Mouse (Mus musculus) lung, embryonic 16.5 days (tissue): ENCODE data around the gene Fam126b. TPM values are rescaled to one million over a fixed set of nuclear protein-coding genes. Genes with fewer than 3 reads are reported as not detected.
"Not testable (repeated sequence)": the region's sequence is repeated elsewhere in the genome, so short reads cannot be mapped to it uniquely, and the experiment has no call there.

ENCODE experiments used
- ATAC-seq: fragments of 200-750 bp; cut with Nextera tagmentation; 2 replicates; pipeline ENCODE4 v1.8.0; 2017; ENCODE audit warnings: low read depth, mild to moderate bottlenecking, moderate library complexity
- H3K27ac ChIP-seq: fragments of 300-500 bp; sonication (generic); 2 replicates; pipeline ENCODE4 v1.5.1; 2014; ENCODE audit warnings: mild to moderate bottlenecking, control low read depth, low read length
- H3K27me3 ChIP-seq: fragments of 300-500 bp; sonication (generic); 2 replicates; pipeline ENCODE4 v1.6.1; 2014; ENCODE audit warnings: low read depth, low read length, mixed read lengths; ENCODE audit not compliant: control insufficient read depth, insufficient read depth
- H3K36me3 ChIP-seq: fragments of 300-500 bp; sonication (generic); 2 replicates; pipeline ENCODE4 v1.6.1; 2014; ENCODE audit warnings: low read length; ENCODE audit not compliant: control insufficient read depth, insufficient read depth
- H3K4me1 ChIP-seq: fragments of 300-500 bp; sonication (generic); replicated peaks from 2 replicates; pipeline ENCODE4 v1.6.1; 2014; ENCODE audit warnings: low read length, mixed read lengths; ENCODE audit not compliant: control insufficient read depth, insufficient read depth
- H3K4me2 ChIP-seq: fragments of 300-500 bp; sonication (generic); 2 replicates; pipeline ENCODE4 v1.6.1; 2014; ENCODE audit warnings: low read depth, low read length, control low read depth
- H3K4me3 ChIP-seq: fragments of 300-500 bp; sonication (generic); 2 replicates; pipeline ENCODE4 v1.5.1; 2014; ENCODE audit warnings: mild to moderate bottlenecking, low read length, control low read depth
- H3K9ac ChIP-seq: fragments of 300-500 bp; sonication (generic); 2 replicates; pipeline ENCODE4 v1.6.1; 2014; ENCODE audit warnings: low read length, control low read depth
- H3K9me3 ChIP-seq: fragments of 300-500 bp; sonication (generic); 2 replicates; pipeline ENCODE4 v1.6.1; 2016; ENCODE audit warnings: low read length; ENCODE audit not compliant: control insufficient read depth
- WGBS: fragments of 180-500 bp; shearing (Covaris S2); extraction: QIAGEN DNeasy Blood & Tissue Kit; methylation state at CpG from one replicate; pipeline ENCODE4 v1.1.7; 2014; 5-methylcytosine and 5-hydroxymethylcytosine counted together
- polyA plus RNA-seq: library from polyadenylated mRNA; unstranded; fragments of >200 nt; fragmentation: Nextera tagmentation; extraction: Ambion mirVana; gene quantifications from 2 replicates; pipeline ENCODE4 v1.2.1, GENCODE M21; 2015

Fam126b gene
- polyA plus RNA-seq, 1 experiment from 2014 or later: 8.7 TPM

DNA sequence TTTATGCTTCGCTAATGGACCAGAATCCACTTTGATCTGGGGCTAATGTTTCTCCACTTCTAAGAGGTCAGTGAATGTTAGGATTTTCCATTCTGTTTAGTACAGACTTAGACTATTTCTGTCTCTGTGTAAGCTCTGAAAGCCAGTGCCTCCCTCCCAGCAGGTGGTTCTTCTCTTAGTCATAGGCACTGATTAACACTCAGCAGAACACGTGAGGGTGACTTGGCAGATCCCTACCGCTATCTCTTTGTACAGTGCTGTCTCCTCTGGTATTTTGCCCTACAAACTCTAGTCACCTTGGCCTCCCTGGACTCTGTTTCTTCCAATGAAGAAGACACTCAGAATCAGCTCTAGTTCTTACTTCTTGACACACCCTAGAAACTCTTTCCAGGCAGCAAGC is 28.3 kb upstream of the Fam126b start:
- ATAC-seq: no peak
- H3K36me3 ChIP-seq: no peaks in the 10 kb centered on the region
- WGBS: 38% methylated on average over 3 of the region's 3 CpGs
- H3K4me2 ChIP-seq: no peak overlapping the region
- H3K4me3 ChIP-seq: no peak overlapping the region
- no peaks in the 10 kb centered on the region for H3K4me1 ChIP-seq
- H3K9me3 ChIP-seq: peaks cover 2% of the 10 kb centered on the region; the same call in 1 of the 2 replicates
- no peaks in the 10 kb centered on the region for H3K27me3 ChIP-seq
- no peak overlapping the region for H3K9ac ChIP-seq
- no peak overlapping the region for H3K27ac ChIP-seq

DNA sequence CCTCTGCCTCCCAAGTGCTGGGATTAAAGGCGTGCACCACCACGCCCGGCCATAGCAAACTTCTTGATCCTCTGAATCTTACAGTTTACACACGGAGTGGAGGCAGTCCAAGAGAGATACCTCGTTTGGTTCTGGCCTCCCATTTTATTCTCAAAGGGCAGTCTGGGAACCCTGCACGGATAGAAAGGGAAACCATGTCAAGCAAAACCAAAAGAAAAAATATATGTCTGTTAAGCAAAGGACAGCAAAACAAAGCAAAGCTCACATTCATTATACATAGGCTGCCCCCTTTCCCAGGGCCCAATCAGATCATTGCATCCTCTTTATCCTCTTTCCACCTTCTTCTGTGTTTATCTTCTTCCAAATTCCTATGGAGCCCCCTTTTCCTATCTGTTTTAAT is 27.7 kb upstream of the Fam126b start:
- WGBS: 74% methylated on average over 6 of the region's 6 CpGs
- H3K4me2 ChIP-seq: no peak overlapping the region
- H3K9me3 ChIP-seq: peaks cover 1% of the 10 kb centered on the region; the same call in 1 of the 2 replicates
- no peaks in the 10 kb centered on the region for H3K36me3 ChIP-seq
- H3K4me3 ChIP-seq: no peak overlapping the region
- H3K4me1 ChIP-seq: no peaks in the 10 kb centered on the region
- no peak overlapping the region for H3K27ac ChIP-seq
- H3K9ac ChIP-seq: no peak overlapping the region
- ATAC-seq: no peak
- no peaks in the 10 kb centered on the region for H3K27me3 ChIP-seq

DNA sequence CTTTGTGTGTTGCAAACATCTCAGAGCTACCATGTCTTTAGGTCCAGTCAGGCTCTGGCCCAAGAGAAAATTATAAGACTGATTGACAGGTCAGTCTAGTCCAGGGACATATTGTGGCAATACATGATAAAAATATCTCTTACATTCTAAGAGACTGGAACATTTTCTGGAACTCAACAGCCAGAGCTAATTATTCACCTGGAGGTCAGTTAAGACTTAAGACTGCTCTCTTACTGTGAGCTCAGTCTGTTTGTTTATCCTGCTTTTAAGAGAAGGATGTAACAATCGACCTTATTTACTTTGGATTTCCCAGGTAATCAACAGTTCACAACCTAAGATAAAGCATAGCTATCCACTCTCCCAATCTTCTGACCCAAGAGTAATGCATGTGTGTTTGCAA is 24.5 kb upstream of the Fam126b start:
- Histone ChIP-seq H3K9me3 (no peaks in the 10 kb centered on the region), H3K27ac (no peak overlapping the region), H3K4me2 (no peak overlapping the region), H3K4me3 (no peak overlapping the region), H3K9ac (no peak overlapping the region), H3K4me1 (no peaks in the 10 kb centered on the region), H3K27me3 (no peaks in the 10 kb centered on the region), H3K36me3 (no peaks in the 10 kb centered on the region)
- ATAC-seq: no peak
- 9% methylated on average over 1 of the region's 1 CpGs for WGBS

DNA sequence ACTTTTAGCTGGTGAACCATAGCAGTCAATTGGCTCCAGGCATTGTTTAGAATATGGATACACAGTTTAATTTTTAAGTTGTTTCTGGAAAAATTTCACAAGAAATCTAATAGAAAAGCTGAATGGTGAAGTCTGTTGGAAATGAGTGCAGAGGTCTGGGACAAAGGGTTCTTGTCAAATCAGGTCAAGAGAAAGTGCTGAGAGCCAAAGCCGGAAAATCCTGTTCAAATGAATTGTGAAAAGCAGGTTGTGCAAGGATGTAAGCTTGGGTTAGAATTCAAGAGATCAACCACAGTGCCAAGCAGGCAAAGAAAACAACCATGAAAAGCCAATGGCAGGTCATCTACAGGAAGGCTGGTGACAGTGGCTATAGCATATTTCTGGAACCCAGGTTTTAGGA is 24.0 kb upstream of the Fam126b start:
- Histone ChIP-seq H3K36me3 (no peaks in the 10 kb centered on the region), H3K27ac (no peak overlapping the region), H3K4me1 (no peaks in the 10 kb centered on the region), H3K4me2 (no peak overlapping the region), H3K9me3 (no peaks in the 10 kb centered on the region), H3K27me3 (no peaks in the 10 kb centered on the region), H3K4me3 (no peak overlapping the region), H3K9ac (no peak overlapping the region)
- 61% methylated on average over 1 of the region's 1 CpGs for WGBS
- no peak for ATAC-seq

DNA sequence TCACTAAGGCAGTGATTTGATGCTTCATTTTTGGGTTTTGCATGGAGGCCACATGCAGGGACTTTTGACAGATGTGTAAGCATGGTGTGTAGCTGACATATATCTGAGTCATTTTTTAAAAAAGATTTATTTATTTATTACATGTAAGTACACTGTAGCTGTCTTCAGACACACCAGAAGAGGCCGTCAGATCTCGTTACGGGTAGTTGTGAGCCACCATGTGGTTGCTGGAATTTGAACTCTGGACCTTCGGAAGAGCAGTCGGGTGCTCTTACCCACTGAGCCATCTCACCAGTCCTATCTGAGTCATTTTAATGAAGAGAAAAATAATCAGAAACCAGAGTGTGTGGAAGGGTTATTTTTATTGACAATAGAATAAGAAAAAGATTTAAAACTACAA is 23.5 kb upstream of the Fam126b start:
- not testable (repeated sequence) for ATAC-seq, H3K27me3 ChIP-seq, H3K27ac ChIP-seq, H3K4me3 ChIP-seq, H3K4me2 ChIP-seq, H3K9me3 ChIP-seq, H3K36me3 ChIP-seq, H3K4me1 ChIP-seq, H3K9ac ChIP-seq
- WGBS: 81% methylated on average over 5 of the region's 5 CpGs

DNA sequence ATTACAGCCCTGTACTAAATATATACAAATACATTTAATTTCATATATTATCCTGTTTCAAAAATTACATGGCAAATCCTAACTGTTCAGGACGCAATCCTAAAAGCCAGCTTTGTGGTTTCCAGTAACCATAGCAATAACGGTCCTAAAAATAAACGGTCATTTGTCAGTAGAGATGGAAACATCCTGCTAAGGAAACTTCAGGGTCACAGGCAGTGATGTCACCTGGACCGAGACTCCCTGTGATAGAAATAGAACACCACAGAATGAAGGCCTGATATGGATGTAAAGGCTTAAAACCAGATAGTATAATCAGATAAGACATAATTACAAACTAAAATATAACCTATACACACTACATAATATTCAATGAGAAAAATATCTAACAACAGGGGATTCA is 17.6 kb upstream of the Fam126b start:
- Histone ChIP-seq H3K4me1 (no peaks in the 10 kb centered on the region), H3K4me2 (no peak overlapping the region), H3K9ac (no peak overlapping the region), H3K27ac (no peak overlapping the region), H3K4me3 (no peak overlapping the region), H3K9me3 (no peaks in the 10 kb centered on the region), H3K36me3 (no peaks in the 10 kb centered on the region), H3K27me3 (no peaks in the 10 kb centered on the region)
- 47% methylated on average over 4 of the region's 4 CpGs for WGBS
- no peak for ATAC-seq

DNA sequence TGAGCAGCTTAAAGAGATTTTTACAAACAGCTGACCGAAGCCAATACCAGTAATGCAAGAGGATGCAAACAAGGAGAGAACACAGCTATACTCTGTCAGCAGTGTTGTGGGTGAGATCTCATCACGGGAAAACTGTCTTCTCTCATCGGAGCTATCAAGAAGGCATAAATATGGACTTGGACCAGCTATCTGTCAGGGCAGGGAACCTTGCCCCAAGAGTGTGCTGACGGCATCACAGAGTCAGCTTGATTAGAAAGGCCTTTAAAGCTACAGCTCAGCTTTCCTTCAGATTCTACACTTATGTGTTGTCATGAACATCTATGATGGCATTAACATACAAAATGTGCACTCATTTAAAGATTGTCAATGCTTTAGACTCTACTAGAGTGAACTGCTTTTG is 16.6 kb upstream of the Fam126b start:
- no peak overlapping the region for H3K4me2 ChIP-seq
- H3K27me3 ChIP-seq: no peaks in the 10 kb centered on the region
- H3K9me3 ChIP-seq: no peaks in the 10 kb centered on the region
- no peaks in the 10 kb centered on the region for H3K36me3 ChIP-seq
- no peak for ATAC-seq
- no peaks in the 10 kb centered on the region for H3K4me1 ChIP-seq
- 78% methylated on average over 4 of the region's 4 CpGs for WGBS
- no peak overlapping the region for H3K4me3 ChIP-seq
- no peak overlapping the region for H3K9ac ChIP-seq
- H3K27ac ChIP-seq: no peak overlapping the region

DNA sequence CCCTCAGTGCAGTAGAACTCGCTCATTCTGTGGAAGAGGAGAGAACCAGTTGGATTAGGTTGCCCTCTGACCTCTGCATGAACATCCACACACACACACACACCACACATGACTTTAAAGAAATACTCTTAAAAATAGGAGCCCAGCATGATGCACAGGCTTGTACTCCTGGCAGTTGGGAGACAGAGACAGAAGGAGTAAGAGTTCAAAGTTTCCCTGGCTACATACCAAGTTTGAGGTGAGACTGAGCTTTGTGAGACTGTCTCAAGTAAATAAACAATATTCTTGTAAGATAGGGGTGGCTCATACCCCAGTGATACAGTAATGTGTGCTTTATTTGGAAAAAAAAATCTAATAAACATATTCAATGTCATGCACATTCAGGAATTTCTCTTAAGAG is 1.4 kb upstream of the Fam126b start:
- no peak for ATAC-seq
- peak overlapping the region; percentile 59; the same call in 1 of the 2 replicates for H3K4me3 ChIP-seq
- H3K36me3 ChIP-seq: 0 out of 2 replicates have a peak, but pooled peaks cover 3% of the 10 kb centered on the region
- 71% methylated on average over 1 of the region's 1 CpGs for WGBS
- H3K4me1 ChIP-seq: peaks cover 9% of the 10 kb centered on the region; the same call in 1 of the 2 replicates
- no peak overlapping the region for H3K9ac ChIP-seq
- H3K9me3 ChIP-seq: no peaks in the 10 kb centered on the region
- no peaks in the 10 kb centered on the region for H3K27me3 ChIP-seq
- H3K27ac ChIP-seq: no peak overlapping the region
- H3K4me2 ChIP-seq: peak overlapping the region; percentile 68

DNA sequence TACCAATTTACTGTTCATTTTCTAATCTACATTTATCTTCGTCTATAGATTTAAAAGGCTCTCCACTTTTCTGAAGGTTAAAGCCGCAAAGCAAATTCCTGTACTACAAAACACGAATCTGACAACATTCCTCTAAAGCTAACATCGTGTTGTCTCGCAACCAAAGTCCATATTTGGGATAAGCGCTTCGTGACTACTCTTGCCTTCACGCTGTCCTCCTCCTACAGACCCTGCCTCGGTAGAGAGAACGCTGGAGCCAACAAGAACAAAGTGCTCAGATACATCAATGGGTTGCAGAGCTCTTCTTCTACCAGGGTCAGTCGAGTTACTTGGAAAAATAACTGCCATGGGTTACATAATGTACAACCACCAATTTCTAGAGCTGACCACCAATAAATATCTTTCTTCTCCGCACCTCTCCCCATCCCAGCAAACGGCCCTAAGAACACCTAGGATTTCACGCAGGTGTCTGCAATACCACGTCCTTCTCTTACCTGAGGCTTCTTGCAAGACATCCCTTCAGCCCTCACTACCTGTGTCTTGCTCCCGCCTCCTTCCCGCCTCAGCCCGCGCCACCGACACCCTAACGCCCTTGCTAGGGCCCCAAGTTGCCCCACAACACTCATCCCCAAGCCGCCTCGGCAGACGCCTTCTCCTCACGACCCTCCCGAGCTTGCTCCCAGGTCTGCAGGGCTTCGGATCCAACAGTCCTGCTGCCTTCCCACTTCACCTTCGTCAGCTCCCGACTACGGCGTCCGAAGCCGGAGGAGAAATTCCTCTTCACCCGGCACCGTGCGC is 551 bp downstream of the Fam126b start:
- Histone ChIP-seq H3K27me3 (no peaks in the 10 kb centered on the region), H3K9ac (peak overlapping the region; percentile 89), H3K4me1 (peaks cover 9% of the 10 kb centered on the region; the same call in 1 of the 2 replicates), H3K36me3 (no peaks in the 10 kb centered on the region), H3K4me3 (peak overlapping the region; percentile 59), H3K27ac (no peak overlapping the region), H3K9me3 (no peaks in the 10 kb centered on the region), H3K4me2 (peak overlapping the region; percentile 56)
- peak; percentile 63 for ATAC-seq
- 3% methylated on average over 36 of the region's 36 CpGs for WGBS
